Mouse (Mus musculus): Measurements from ENCODE around the gene Ncoa4. TPM values are rescaled to one million over a fixed set of nuclear protein-coding genes. Genes with fewer than 3 reads are reported as not detected.

Gene Ncoa4
- total RNA-seq, 4 experiments from 2014 or later: 139 to 231 (median 191) TPM

GRCm38 (mm10) chr14:32201791-32202451 is 42.3 kb downstream of the Ncoa4 start, which contains the start of the genes Timm23 and Parg:
TSS of gene Timm23 (minus strand) at chr14:32201898.
TSS of gene Parg (plus strand) at chr14:32201949.
- peak; percentile 86 for DNase-seq

GRCm38 (mm10) chr14:32226601-32227000 is 66.9 kb downstream of the Ncoa4 start:
- DNase-seq: no peak

GRCm38 (mm10) chr14:32228996-32229395 is 69.3 kb downstream of the Ncoa4 start:
- no peak for DNase-seq

Other genes starting within 250 kb of the Ncoa4 start
- gene Galnt15, start 130.9 kb upstream of the Ncoa4 start, total RNA-seq (2022): 10 to 100 TPM; 11.3 to 15.3 (median 13.3) TPM
- 10 to 100 TPM; 28.1 to 32.3 (median 29.7) TPM for gene Oxnad1, start 74.5 kb upstream of the Ncoa4 start, total RNA-seq (2022)
- gene Dph3, start 74.1 kb upstream of the Ncoa4 start, total RNA-seq (2022): 10 to 100 TPM; 53.0 to 63.5 (median 57.2) TPM
- gene Msmb, start 17.8 kb upstream of the Ncoa4 start, total RNA-seq (2022): not detected
- 100 to 1,000 TPM in 2 of 4 experiments, 10 to 100 TPM in 2; 67.8 to 135 (median 88.5) TPM for gene Timm23, start 42.0 kb downstream of the Ncoa4 start, total RNA-seq (2022)
- gene Parg, start 42.1 kb downstream of the Ncoa4 start, total RNA-seq (2022): 10 to 100 TPM; 45.9 to 83.0 (median 54.5) TPM
- 10 to 100 TPM; 12.2 to 18.3 (median 15.2) TPM for gene Ogdhl, start 162.2 kb downstream of the Ncoa4 start, total RNA-seq (2022)
- gene 1700024G13Rik, start 228.5 kb downstream of the Ncoa4 start, total RNA-seq (2022): not detected